Mouse (Mus musculus) right cerebral cortex, postnatal 10 days (tissue): ENCODE data around the gene Ptms.

Experiments
- DNase-seq, 2 experiments: peaks; one replicate each; pipeline ENCODE4 v3.0.0; 2021; ENCODE audit warnings: low spot score in 2 of 2

Ptms gene

GRCm38 (mm10) chr6:124930231-124930630, 10.3 kb upstream of the Ptms start:
- no peak for DNase-seq

- peak in 1 of 2 experiments; percentile 17 for DNase-seq
These were observed 6.0 kb upstream of the Ptms start for GRCm38 (mm10) chr6:124925941-124926340.

DNA sequence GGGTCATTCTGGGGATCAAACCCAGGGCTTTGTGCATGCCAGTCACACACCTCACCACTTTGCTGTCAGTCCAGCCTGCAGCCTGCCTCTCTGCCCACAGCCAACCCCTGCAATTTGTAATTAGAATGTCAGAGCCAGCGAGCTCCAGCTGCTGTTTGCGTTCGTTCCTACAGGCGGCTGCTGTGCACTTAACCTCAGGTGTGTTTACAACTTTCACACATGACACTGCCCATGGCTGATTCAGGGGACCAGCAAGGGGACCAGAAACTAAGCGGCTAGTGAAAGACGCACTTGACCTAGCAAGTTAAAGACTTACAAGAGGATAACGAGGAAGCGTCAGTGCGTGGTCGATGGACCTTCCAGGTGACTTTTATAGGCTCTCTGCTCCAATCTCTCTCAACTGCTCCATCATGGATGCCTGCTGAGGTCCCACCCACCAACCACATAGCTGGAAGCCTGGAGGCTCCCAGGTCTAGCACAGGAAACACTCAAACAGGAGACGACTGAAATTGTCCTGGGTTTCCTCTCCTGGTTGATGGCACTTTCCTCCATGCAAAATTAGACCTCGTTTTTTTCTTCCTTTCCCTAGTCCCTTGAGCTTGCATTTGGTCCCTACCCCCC, 5.4 kb upstream of the Ptms start:
- peak in 1 of 2 experiments; percentile 20 for DNase-seq

DNA sequence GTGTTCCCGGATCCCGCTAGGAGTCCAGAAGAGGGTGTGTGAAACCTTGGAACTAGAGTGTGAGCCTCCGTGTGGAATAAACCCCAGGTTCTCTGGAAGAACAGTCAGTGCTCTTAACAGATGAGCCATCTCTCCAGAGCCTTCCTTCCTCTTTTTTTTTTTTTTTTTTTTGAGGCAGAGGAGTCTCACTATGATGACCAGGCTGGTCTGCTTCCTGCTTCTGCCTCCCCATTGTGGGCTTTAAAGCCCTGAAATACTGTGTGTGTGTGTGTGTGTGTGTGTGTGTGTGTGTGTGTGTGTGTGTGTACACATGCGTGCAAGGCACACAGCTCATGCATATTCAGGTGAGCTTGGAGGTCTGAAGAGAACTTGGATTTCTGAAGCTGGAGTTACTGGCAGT, 1.6 kb upstream of the Ptms start:
- no peak for DNase-seq

- no peak for DNase-seq
These were observed 599 bp upstream of the Ptms start for GRCm38 (mm10) chr6:124920318-124921085.

DNA sequence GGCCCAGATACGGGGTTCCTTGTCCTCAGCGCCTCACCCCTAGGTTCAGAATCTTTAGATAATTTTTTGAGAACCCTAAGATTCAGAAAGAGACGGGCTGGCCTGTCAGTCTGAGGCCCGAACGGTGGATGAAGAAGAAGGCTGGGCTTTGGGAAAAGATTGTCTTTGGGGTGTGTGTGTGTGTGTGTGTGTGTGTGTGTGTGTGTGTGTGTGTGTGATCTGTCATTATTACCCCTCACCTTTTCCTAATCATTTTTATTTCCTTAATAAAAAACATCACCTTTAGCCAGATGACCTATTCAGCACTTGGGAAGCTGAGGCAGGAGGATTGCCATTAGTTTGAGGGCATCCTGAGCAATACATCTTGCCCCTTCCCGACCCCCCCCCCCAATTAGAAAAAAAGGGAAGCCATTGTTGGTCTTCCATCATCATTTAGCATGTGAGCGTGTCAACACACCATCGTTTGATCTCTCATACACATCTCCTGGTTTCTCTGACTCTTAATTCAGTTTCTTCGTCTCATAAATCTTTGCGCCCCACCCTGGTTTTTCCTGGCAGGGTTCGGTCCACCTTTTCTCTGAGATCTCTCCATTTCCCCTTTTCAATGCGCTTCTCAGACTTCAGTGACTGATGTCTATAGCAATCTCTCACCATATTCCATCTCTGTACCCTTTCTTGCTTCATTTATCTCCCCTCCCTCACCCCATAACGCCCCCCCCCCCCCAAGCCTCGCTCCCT, 844 bp downstream of the Ptms start:
- no peak for DNase-seq

- DNase-seq: no peak
These were observed 1.6 kb downstream of the Ptms start for GRCm38 (mm10) chr6:124918331-124918690.

- DNase-seq: peak; percentile 97 to 98
These were observed 2.2 kb downstream of the Ptms start for GRCm38 (mm10) chr6:124917518-124918330.

DNA sequence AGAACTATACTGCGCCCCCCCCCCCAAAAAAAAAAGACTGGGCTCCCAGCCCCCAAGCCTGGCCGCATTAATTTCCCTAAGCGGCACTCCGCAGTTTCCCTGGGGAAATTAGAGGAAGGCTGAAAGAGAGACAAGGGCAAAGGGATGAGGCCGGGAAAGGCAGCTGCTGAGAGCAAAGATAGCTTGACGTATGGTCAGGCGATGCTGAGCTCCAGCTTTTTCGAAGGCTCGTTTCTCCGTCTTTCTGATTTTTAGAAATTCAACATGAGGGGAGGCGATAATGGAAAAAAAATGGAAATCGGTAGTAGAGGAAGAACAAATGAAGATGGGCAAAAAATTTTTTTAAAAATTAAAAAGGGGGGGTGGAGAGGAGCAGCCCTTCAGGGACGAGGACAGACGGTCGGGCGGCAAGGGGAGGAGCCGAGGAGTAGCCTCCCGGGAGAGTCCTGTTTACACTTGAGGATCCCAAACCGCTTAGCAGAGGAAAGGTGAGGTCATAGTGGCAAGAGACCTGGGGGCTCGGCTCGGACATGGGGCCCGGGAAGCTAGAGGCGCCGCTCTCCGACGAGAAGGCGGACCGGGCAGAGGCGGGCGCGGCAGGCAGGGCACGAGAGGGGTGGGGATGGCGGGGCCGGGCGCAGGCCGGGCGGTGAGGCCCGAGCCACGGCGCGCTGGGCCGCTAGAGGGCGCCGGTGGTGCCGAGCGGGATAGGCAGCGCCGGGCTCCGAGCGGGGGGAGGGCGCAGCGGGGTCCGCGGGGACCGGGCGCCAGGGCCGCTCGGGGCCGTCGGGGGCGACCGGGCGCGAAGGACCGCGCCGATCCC, 3.0 kb downstream of the Ptms start:
- peak; percentile 87 to 92 for DNase-seq

GRCm38 (mm10) chr6:124915942-124916694, 3.8 kb downstream of the Ptms start:
- peak; percentile 77 to 86 for DNase-seq

DNA sequence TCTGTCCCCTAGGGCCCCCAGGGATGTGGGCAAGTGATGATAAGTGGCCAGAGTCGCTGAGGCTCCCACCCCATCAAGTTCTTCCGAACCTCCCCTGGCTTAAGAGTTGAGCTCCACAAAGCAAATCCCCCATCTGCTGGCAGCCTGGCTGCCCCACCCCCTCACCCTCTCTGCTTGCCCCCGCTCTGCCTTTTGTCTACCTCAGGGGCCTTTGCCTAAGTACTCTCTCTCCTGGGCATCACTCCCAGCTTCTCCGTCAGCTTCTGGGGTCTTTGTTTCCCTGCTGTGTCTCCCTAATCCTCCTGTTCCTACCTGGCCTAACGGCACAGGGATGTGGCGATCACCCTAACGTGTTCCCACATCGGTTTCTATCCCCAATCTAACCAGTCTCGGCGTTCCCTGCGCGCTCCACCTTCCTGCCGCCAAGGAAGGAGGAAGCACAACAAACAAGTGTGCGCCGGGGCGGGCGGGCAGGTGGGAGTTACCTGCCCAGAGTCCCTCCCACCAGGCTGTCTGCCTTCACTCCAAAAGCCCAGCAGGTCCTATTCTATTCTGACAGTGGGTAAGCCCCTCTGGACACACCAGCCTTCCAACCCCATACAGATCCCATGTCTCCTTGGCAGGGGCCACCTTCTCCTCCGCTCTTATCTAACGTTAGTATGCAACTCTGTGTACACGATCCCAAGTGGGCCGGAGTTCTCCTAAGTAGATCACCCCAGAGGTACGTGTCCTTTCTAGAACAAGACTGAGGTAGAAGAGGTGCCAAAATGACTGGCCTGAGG, 4.6 kb downstream of the Ptms start:
- peak in 1 of 2 experiments; percentile 53 for DNase-seq

DNA sequence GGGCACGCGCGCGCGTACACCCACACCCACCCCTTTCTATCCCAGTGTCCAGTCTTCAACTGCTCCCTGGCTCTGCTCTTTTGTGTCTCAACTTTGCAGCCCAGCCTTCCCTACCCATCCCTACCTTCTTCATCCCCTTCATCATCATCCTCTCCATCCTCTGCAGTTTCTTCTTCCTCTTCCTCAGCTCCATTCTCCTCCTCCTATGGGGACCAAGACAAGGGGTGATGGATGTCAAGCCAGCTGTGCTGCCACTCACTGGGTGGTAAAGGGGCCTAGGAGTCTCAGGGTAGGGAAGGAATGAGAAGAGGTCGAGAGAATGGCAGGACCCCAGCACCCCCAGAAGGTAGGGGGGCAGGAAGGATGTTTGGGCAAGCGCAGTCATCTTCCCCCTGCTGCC, 5.4 kb downstream of the Ptms start:
- DNase-seq: no peak

GRCm38 (mm10) chr6:124913721-124914285, 6.1 kb downstream of the Ptms start:
- no peak for DNase-seq

DNA sequence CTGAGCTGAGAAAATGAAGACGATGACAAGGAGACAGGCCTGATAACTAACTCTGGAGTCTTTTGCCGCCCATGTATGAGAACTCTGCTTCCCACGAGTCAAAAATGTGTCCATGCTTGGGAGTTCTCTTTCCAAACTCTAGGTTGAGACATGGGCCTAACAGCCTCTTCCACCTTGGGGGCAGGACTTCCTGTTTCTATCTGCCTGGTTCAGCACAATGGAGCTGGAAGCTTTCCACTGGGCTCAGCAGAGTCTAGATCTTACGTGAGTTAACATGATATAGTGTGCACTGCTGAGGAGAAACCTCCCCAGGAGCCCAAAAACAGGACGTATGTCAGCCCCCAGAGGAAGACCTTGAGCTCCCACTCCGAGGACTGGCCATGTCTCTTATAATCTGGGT, 6.7 kb downstream of the Ptms start:
- no peak for DNase-seq

- no peak for DNase-seq
These were observed 8.2 kb downstream of the Ptms start, which contains the start of gene Lag3 for GRCm38 (mm10) chr6:124911533-124912218. Gene Lag3 (minus strand): TSS chr6:124911705.

GRCm38 (mm10) chr6:124910032-124910431, 9.9 kb downstream of the Ptms start:
- no peak for DNase-seq

DNA sequence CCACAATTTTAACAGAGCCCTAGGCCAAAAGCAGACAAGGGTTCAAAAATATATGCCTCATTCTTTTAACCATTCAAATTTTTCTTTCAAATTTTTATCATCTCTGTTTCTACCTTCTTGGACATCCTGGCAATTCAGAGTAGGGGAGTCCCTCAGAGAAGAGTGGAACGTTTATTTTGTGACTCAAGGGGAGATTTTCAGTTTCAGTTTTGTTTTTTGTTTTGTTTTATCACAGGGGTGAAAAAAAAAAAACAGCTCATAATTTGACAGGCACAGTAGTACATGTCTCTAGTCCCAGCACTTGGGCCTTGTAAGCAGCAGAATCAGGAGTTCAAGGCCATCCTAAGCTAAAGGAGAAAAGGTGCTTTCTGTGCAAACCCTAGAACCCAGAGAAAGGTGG, 12.1 kb downstream of the Ptms start:
- DNase-seq: no peak
